Mouse (Mus musculus) intestine, embryonic 14.5 days (tissue): ENCODE results near the gene Gm13089. TPM values are rescaled to one million over a fixed set of nuclear protein-coding genes. Genes with fewer than 3 reads are reported as not detected.
"Not testable (repeated sequence)": the region's sequence is repeated elsewhere in the genome, so short reads cannot be mapped to it uniquely, and the experiment has no call there.

Experiments
- ATAC-seq: fragments of 200-750 bp; cut with Nextera tagmentation; replicated peaks from 2 replicates; pipeline ENCODE4 v1.8.0; 2017; ENCODE audit warnings: low read depth, moderate number of reproducible peaks, moderate TSS enrichment, moderate library complexity; ENCODE audit not compliant: low FRiP score, low TSS enrichment
- DNase-seq: peaks from one replicate; pipeline ENCODE4 v3.0.0-alpha.2; 2018; ENCODE audit warnings: low spot score
- H3K27ac ChIP-seq: fragments of 300-500 bp; sonication (generic); 2 replicates; pipeline ENCODE4 v1.5.1; 2014; ENCODE audit warnings: low read depth, mild to moderate bottlenecking, control low read depth
- H3K27me3 ChIP-seq: fragments of 300-500 bp; sonication (generic); replicated peaks from 2 replicates; pipeline ENCODE4 v1.6.1; 2014; ENCODE audit warnings: low read length, control low read depth; ENCODE audit not compliant: control insufficient read depth, insufficient read depth
- H3K36me3 ChIP-seq: fragments of 300-500 bp; sonication (generic); 2 replicates; pipeline ENCODE4 v1.6.1; 2014; ENCODE audit warnings: low read length, control low read depth; ENCODE audit not compliant: control insufficient read depth, insufficient read depth
- H3K4me1 ChIP-seq: fragments of 300-500 bp; sonication (generic); replicated peaks from 2 replicates; pipeline ENCODE4 v1.6.1; 2014; ENCODE audit warnings: low read length, control low read depth, mixed read lengths; ENCODE audit not compliant: control insufficient read depth, insufficient read depth
- H3K4me2 ChIP-seq: fragments of 300-500 bp; sonication (generic); 2 replicates; pipeline ENCODE4 v1.6.1; 2014; ENCODE audit warnings: low read length
- H3K4me3 ChIP-seq: fragments of 300-500 bp; sonication (generic); 2 replicates; pipeline ENCODE4 v1.5.1; 2014; ENCODE audit warnings: low read depth, low read length, control low read depth, mixed read lengths
- H3K9ac ChIP-seq: fragments of 300-500 bp; sonication (generic); 2 replicates; pipeline ENCODE4 v1.6.1; 2014; ENCODE audit warnings: mild to moderate bottlenecking, low read length
- H3K9me3 ChIP-seq: fragments of 300-500 bp; sonication (generic); 2 replicates; pipeline ENCODE4 v1.6.1; 2016; ENCODE audit warnings: low read length, control low read depth; ENCODE audit not compliant: control insufficient read depth
- WGBS: fragments of 180-500 bp; shearing (Covaris S2); extraction: QIAGEN DNeasy Blood & Tissue Kit; methylation state at CpG from one replicate; pipeline ENCODE4 v1.1.7; 2014; 5-methylcytosine and 5-hydroxymethylcytosine counted together
- polyA plus RNA-seq: library from polyadenylated mRNA; unstranded; fragments of >200 nt; fragmentation: Nextera tagmentation; extraction: Ambion mirVana; gene quantifications from 2 replicates; pipeline ENCODE4 v1.2.1, GENCODE M21; 2014

The Gm13089 gene
- polyA plus RNA-seq: not detected in 2 replicates

DNA sequence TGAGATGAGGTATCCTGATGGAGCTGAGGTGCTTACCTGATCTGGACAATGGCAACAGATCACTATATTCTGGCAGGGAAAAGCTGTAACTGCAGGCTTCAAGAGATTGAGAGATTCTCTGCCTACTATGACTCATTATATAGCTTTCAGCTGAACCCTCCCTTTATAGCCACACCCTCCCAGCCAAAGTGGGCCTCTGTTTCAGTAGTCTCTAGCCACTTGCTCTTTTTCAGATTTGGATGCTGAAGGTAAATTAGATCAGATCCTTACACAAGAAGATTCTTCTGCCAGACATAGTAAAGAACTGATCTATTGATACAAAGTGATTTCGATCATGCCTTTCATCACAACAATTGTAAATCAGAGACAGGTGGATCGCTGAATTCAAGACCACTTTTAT, at the start of gene Gm13089:
TSS of gene Gm13089 (minus strand) at position 101 of the 400 bp plus-strand sequence.
- Histone ChIP-seq H3K36me3 (no peaks in the 10 kb centered on the region), H3K4me1 (no peaks in the 10 kb centered on the region)
- WGBS: 85% methylated on average over 2 of the region's 2 CpGs

DNA sequence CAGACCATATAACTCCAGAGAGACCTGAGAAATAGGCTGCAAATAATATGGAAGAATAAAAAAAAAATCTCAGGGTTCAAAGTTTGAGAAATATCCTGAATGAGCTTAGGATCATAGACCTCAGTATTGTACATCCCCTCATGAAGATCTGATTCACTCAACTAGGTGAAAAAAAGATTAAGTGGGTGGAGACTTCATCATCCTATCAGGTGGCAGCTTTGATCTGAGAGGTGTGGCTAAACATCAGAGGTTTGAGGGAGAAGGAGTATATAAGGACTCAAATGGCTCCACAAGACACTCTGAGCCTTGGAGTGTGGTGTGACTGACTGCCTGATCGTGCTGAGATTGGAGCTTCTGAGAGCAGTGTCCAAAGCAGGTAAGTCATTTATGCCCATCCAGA, 16.6 kb upstream of the Gm13089 start, which contains the start of gene Gm13078:
TSS of gene Gm13078 (plus strand) at position 301 of the 400 bp plus-strand sequence.
- 68% methylated on average over 1 of the region's 1 CpGs for WGBS
- Histone ChIP-seq H3K27me3 (no peaks in the 10 kb centered on the region), H3K4me3 (no peak within 1 kb of the TSS), H3K4me2 (no peak within 1 kb of the TSS), H3K4me1 (no peaks in the 10 kb centered on the region), H3K9me3 (no peaks in the 10 kb centered on the region), H3K27ac (no peak within 1 kb of the TSS), H3K9ac (no peak within 1 kb of the TSS), H3K36me3 (no peaks in the 10 kb centered on the region)
- no peak for ATAC-seq
- DNase-seq: no peak

More for the DNA sequence above, at the start of gene Gm13089:
- DNase-seq (no peak), ATAC-seq (no peak)
- Histone ChIP-seq H3K27me3 (no peaks in the 10 kb centered on the region), H3K4me3 (no peak within 1 kb of the TSS), H3K9me3 (no peaks in the 10 kb centered on the region), H3K4me2 (no peak within 1 kb of the TSS), H3K9ac (no peak within 1 kb of the TSS), H3K27ac (no peak within 1 kb of the TSS)

DNA sequence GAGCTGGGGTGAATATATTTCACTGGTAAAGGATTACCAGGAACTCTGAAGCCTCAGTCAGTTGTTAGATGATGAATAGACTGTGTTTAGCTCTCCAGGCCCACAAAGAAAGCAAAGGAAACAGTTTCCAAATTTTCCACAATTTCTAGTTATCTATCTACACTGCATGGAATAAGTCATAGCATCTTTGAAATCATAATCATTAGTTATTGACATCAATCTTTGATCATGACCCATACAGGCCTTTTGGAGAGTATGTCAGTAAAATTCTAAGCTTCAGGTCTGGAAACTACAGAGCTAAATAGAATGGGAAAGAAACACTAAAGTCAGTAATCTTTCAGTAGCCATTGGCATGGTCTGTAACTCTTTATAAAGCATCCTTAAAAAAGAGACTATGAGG, 45.4 kb downstream of the Gm13089 start, which contains the start of gene Gm13088:
TSS of gene Gm13088 (minus strand) at position 101 of the 400 bp plus-strand sequence.
- not testable (repeated sequence) for H3K36me3 ChIP-seq, H3K27ac ChIP-seq, H3K9me3 ChIP-seq, ATAC-seq, H3K27me3 ChIP-seq, DNase-seq, H3K4me1 ChIP-seq, H3K4me3 ChIP-seq, H3K9ac ChIP-seq, H3K4me2 ChIP-seq

Other genes with a start within 250 kb of the Gm13089 start
- not detected in 2 replicates for gene Gm13043, start 191.4 kb downstream of the Gm13089 start, polyA plus RNA-seq
- not detected in 2 replicates for gene Gm13040, start 166.8 kb downstream of the Gm13089 start, polyA plus RNA-seq
- not detected in 2 replicates for gene BC080695, start 151.0 kb downstream of the Gm13089 start, polyA plus RNA-seq
- gene Gm13057, start 151.0 kb downstream of the Gm13089 start, polyA plus RNA-seq: not detected in 2 replicates
- not detected in 2 replicates for gene Gm13083, start 87.7 kb downstream of the Gm13089 start, polyA plus RNA-seq
- not detected in 2 replicates for gene Gm13088, start 45.5 kb downstream of the Gm13089 start, polyA plus RNA-seq
- gene Gm13078, start 16.7 kb upstream of the Gm13089 start, polyA plus RNA-seq: not detected in 2 replicates
- gene Gm13023, start 86.6 kb upstream of the Gm13089 start, polyA plus RNA-seq: not detected in 2 replicates
- gene Gm13084, start 113.4 kb upstream of the Gm13089 start, polyA plus RNA-seq: not detected in 2 replicates
- not detected in 2 replicates for gene Gm13103, start 143.8 kb upstream of the Gm13089 start, polyA plus RNA-seq
- not detected in 2 replicates for gene Pramef6, start 197.7 kb upstream of the Gm13089 start, polyA plus RNA-seq
- not detected in 2 replicates for gene Pramef25, start 248.3 kb upstream of the Gm13089 start, polyA plus RNA-seq